Mouse (Mus musculus): Measurements from ENCODE around the gene Syce2. TPM values are rescaled to one million over a fixed set of nuclear protein-coding genes. Genes with fewer than 3 reads are reported as not detected.
A peak's percentile ranks its signal among the peaks of the same experiment; 100 is the strongest.

The Syce2 gene
- total and polyA plus RNA-seq, 2 experiments from 2014 or later = 0.15 to 9.7 TPM

GRCm38 (mm10) chr8:84834866-84835855 lies 36.8 kb upstream of the Syce2 start:
- WGBS = 47% methylated on average over 10 of the region's 10 CpGs
- Histone ChIP-seq H3K4me3 (ENCODE audit: low read depth, low read length) (no peak overlapping the region), H3K9me3 (replicated peaks; ENCODE audit: control insufficient read depth, low read length) (no peaks in the 10 kb centered on the region), H3K36me3 (replicated peaks; ENCODE audit: control insufficient read depth, insufficient read depth, low read length) (peaks cover 52% of the 10 kb centered on the region), H3K4me2 (ENCODE audit: low read depth, low read length) (no peak overlapping the region), H3K27me3 (ENCODE audit: control insufficient read depth, insufficient read depth, low read length) (no peaks in the 10 kb centered on the region), H3K9ac (replicated peaks; ENCODE audit: low read depth, low read length) (no peak overlapping the region), H3K4me1 (ENCODE audit: control insufficient read depth, insufficient read depth) (peaks cover 15% of the 10 kb centered on the region), H3K27ac (ENCODE audit: low read depth) (no peak overlapping the region)
- no peak; the same call in 1 of the 2 replicates for TF ChIP-seq EP300 (IDR thresholded peaks at IDR 0.05; ENCODE audit: low read depth)
- TF ChIP-seq CTCF (IDR thresholded peaks at IDR 0.05; ENCODE audit: low read depth) = no peak
- ATAC-seq (ENCODE audit: insufficient read depth, low read depth) (no peak), DNase-seq (ENCODE audit: low spot score) (no peak)

GRCm38 (mm10) chr8:84837149-84837911 lies 34.6 kb upstream of the Syce2 start:
- Histone ChIP-seq H3K4me2 (ENCODE audit: low read depth, low read length) (no peak overlapping the region), H3K27ac (ENCODE audit: low read depth) (no peak overlapping the region), H3K36me3 (replicated peaks; ENCODE audit: control insufficient read depth, insufficient read depth, low read length) (peaks cover 64% of the 10 kb centered on the region), H3K4me3 (ENCODE audit: low read depth, low read length) (no peak overlapping the region), H3K9ac (replicated peaks; ENCODE audit: low read depth, low read length) (no peak overlapping the region), H3K4me1 (ENCODE audit: control insufficient read depth, insufficient read depth) (peaks cover 15% of the 10 kb centered on the region), H3K27me3 (ENCODE audit: control insufficient read depth, insufficient read depth, low read length) (no peaks in the 10 kb centered on the region), H3K9me3 (replicated peaks; ENCODE audit: control insufficient read depth, low read length) (no peaks in the 10 kb centered on the region)
- TF ChIP-seq CTCF (IDR thresholded peaks at IDR 0.05; ENCODE audit: low read depth) (no peak), EP300 (IDR thresholded peaks at IDR 0.05; ENCODE audit: low read depth) (no peak)
- DNase-seq (ENCODE audit: low spot score) = no peak
- WGBS = 65% methylated on average over 8 of the region's 8 CpGs
- ATAC-seq (ENCODE audit: insufficient read depth, low read depth) = no peak

GRCm38 (mm10) chr8:84837912-84838470 lies 33.9 kb upstream of the Syce2 start:
- Histone ChIP-seq H3K9ac (replicated peaks; ENCODE audit: low read depth, low read length) (no peak overlapping the region), H3K4me3 (ENCODE audit: low read depth, low read length) (no peak overlapping the region), H3K4me1 (ENCODE audit: control insufficient read depth, insufficient read depth) (peaks cover 10% of the 10 kb centered on the region), H3K27me3 (ENCODE audit: control insufficient read depth, insufficient read depth, low read length) (no peaks in the 10 kb centered on the region), H3K36me3 (replicated peaks; ENCODE audit: control insufficient read depth, insufficient read depth, low read length) (peaks cover 71% of the 10 kb centered on the region), H3K27ac (ENCODE audit: low read depth) (no peak overlapping the region), H3K9me3 (replicated peaks; ENCODE audit: control insufficient read depth, low read length) (no peaks in the 10 kb centered on the region), H3K4me2 (ENCODE audit: low read depth, low read length) (no peak overlapping the region)
- TF ChIP-seq EP300 (IDR thresholded peaks at IDR 0.05; ENCODE audit: low read depth) (no peak), CTCF (IDR thresholded peaks at IDR 0.05; ENCODE audit: low read depth) (no peak)
- 88% methylated on average over 15 of the region's 15 CpGs for WGBS
- no peak for DNase-seq (ENCODE audit: low spot score)
- no peak for ATAC-seq (ENCODE audit: insufficient read depth, low read depth)

DNA sequence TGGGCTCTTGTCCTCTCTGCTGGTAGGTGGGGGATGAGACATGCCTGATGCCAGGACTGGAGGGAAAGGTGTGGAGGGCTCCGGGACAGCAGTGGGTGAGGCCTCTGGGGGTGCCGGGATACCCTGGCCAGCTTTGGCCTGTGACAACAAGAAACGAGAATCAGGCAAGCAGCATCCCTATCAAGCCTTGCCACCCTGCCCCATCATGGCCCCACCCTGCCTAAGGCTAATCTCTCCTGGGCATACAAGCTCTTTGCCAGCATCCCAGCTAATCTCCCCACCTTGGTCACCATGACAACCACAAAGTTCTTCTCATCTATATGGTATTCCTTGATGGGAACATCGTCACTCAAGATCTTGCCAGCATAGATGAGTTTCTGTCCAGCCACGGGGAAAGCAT lies 33.4 kb upstream of the Syce2 start:
- no peak overlapping the region for H3K27ac ChIP-seq (ENCODE audit: low read depth)
- no peaks in the 10 kb centered on the region for H3K27me3 ChIP-seq (ENCODE audit: control insufficient read depth, insufficient read depth, low read length)
- no peak overlapping the region for H3K4me3 ChIP-seq (ENCODE audit: low read depth, low read length)
- no peak overlapping the region for H3K4me2 ChIP-seq (ENCODE audit: low read depth, low read length)
- TF ChIP-seq CTCF (IDR thresholded peaks at IDR 0.05; ENCODE audit: low read depth) = no peak
- no peak for TF ChIP-seq EP300 (IDR thresholded peaks at IDR 0.05; ENCODE audit: low read depth)
- no peak for DNase-seq (ENCODE audit: low spot score)
- peaks cover 8% of the 10 kb centered on the region; the same call in 1 of the 2 replicates for H3K4me1 ChIP-seq (ENCODE audit: control insufficient read depth, insufficient read depth)
- H3K36me3 ChIP-seq (replicated peaks; ENCODE audit: control insufficient read depth, insufficient read depth, low read length) = peaks cover 76% of the 10 kb centered on the region
- no peak overlapping the region for H3K9ac ChIP-seq (replicated peaks; ENCODE audit: low read depth, low read length)
- WGBS = 81% methylated on average over 5 of the region's 5 CpGs
- ATAC-seq (ENCODE audit: insufficient read depth, low read depth) = no peak
- no peaks in the 10 kb centered on the region for H3K9me3 ChIP-seq (replicated peaks; ENCODE audit: control insufficient read depth, low read length)

DNA sequence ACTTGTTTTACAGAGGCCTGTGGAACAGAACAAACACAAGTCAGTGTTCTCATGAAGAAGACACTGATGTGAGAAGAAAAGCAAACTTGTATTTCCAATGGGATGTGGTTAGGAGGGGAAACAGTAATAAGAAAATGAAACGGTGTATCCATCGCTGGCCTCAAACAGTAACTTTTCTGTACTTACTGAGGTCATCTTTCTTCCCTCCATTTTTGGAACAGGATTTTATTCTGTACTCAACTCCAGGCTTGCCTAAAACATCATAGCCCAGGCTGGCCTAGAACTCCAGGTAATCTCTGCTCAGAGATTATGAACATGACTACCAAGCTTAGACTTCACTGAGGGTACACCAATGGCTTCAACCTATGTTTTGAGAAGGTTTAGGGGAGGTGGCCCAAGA lies 32.5 kb upstream of the Syce2 start:
- Histone ChIP-seq H3K9me3 (replicated peaks; ENCODE audit: control insufficient read depth, low read length) (no peaks in the 10 kb centered on the region), H3K4me3 (ENCODE audit: low read depth, low read length) (peak overlapping the region; percentile 93), H3K36me3 (replicated peaks; ENCODE audit: control insufficient read depth, insufficient read depth, low read length) (peaks cover 76% of the 10 kb centered on the region), H3K27ac (ENCODE audit: low read depth) (peak overlapping the region; percentile 86; the same call in 1 of the 2 replicates), H3K9ac (replicated peaks; ENCODE audit: low read depth, low read length) (peak overlapping the region; percentile 80; the same call in 1 of the 2 replicates), H3K27me3 (ENCODE audit: control insufficient read depth, insufficient read depth, low read length) (no peaks in the 10 kb centered on the region), H3K4me2 (ENCODE audit: low read depth, low read length) (peak overlapping the region; percentile 78), H3K4me1 (ENCODE audit: control insufficient read depth, insufficient read depth) (peaks cover 8% of the 10 kb centered on the region; the same call in 1 of the 2 replicates)
- DNase-seq (ENCODE audit: low spot score) = no peak
- no peak for TF ChIP-seq CTCF (IDR thresholded peaks at IDR 0.05; ENCODE audit: low read depth)
- TF ChIP-seq EP300 (IDR thresholded peaks at IDR 0.05; ENCODE audit: low read depth) = no peak
- ATAC-seq (ENCODE audit: insufficient read depth, low read depth) = no peak
- 92% methylated on average over 2 of the region's 2 CpGs for WGBS

All from heart, postnatal 0 days (tissue).